ENCODE assay signal across 8 mouse cellular contexts in genomic region chr13:9763828-9764645, GRCm38 (mm10). TPM values are rescaled to one million over a fixed set of nuclear protein-coding genes. Genes with fewer than 3 reads are reported as not detected.
DNase-seq lines count a peak whose midpoint lies in the region; ATAC-seq and TF ChIP-seq lines count a peak whose summit lies in the region.

No protein-coding gene starts in this region.

- H3K27me3 ChIP-seq in forebrain, embryonic 14.5 days (replicated peaks; ENCODE audit: control insufficient read depth, insufficient read depth, low read length), result no peaks in the 10 kb centered on the region
- no peaks in the 10 kb centered on the region for H3K27me3 ChIP-seq in lung, postnatal 0 days (replicated peaks; ENCODE audit: insufficient read depth, low read length)

- peak overlapping the region; percentile 100 for H3K27ac ChIP-seq in forebrain, embryonic 14.5 days (ENCODE audit: low read depth, low read length)
- H3K27ac ChIP-seq in lung, postnatal 0 days (ENCODE audit: low read length), result peak overlapping the region; percentile 99

- intact Hi-C loops in heart, postnatal 25 days (cut with DNase I), result loop anchor here (2.0 to 10.0 kb wide), 5 partner anchors 25 to 769 kb away; partner anchors contain the start of genes Dip2c and Gtpbp4

- TF ChIP-seq CTCF in lung, postnatal 0 days (IDR thresholded peaks at IDR 0.05), result no peak; the same call in 1 of the 2 replicates

- peak; percentile 79 for ATAC-seq in forebrain, embryonic 14.5 days
- ATAC-seq in lung, postnatal 0 days, result peak; percentile 89

- H3K9me3 ChIP-seq in forebrain, embryonic 14.5 days (replicated peaks; ENCODE audit: control insufficient read depth, low read length), result no peaks in the 10 kb centered on the region
- H3K9me3 ChIP-seq in lung, postnatal 0 days (ENCODE audit: low read length), result no peaks in the 10 kb centered on the region

- peak overlapping the region; percentile 85 for H3K4me3 ChIP-seq in forebrain, embryonic 14.5 days (ENCODE audit: low read depth, low read length)
- peak overlapping the region; percentile 97 for H3K4me3 ChIP-seq in lung, postnatal 0 days (ENCODE audit: low read depth, low read length)

- peak overlapping the region; percentile 65 for H3K4me2 ChIP-seq in forebrain, embryonic 14.5 days (ENCODE audit: low read length)
- H3K4me2 ChIP-seq in lung, postnatal 0 days (replicated peaks; ENCODE audit: low read depth, low read length), result peak overlapping the region; percentile 76

- DNase-seq in ES-CJ7 (ENCODE audit: low read depth, low spot score), result peak; percentile 24
- peak; percentile 60 for DNase-seq in cerebellum, adult 11 months
- peak; percentile 81 for DNase-seq in forebrain, embryonic 14.5 days (ENCODE audit: low spot score)
- peak; percentile 61 for DNase-seq in heart, postnatal 25 days (ENCODE audit: low spot score)
- peak; percentile 30 to 44 for DNase-seq in layer of hippocampus, adult 8-10 months (ENCODE audit: low spot score in 2 of 2)
- peak; percentile 85 for DNase-seq in lung, postnatal 0 days (ENCODE audit: low spot score)
- DNase-seq in ovary, postnatal 14 days (ENCODE audit: low spot score), result peak; percentile 49
- DNase-seq in thymus, postnatal 14 days, result peak; percentile 87

- H3K4me1 ChIP-seq in forebrain, embryonic 14.5 days (ENCODE audit: control insufficient read depth, insufficient read depth, low read length), result peaks cover 23% of the 10 kb centered on the region
- H3K4me1 ChIP-seq in lung, postnatal 0 days (ENCODE audit: insufficient read depth, low read depth, low read length), result peaks cover 8% of the 10 kb centered on the region; the same call in 1 of the 2 replicates

- H3K36me3 ChIP-seq in forebrain, embryonic 14.5 days (ENCODE audit: control insufficient read depth, insufficient read depth, low read length), result no peaks in the 10 kb centered on the region
- no peaks in the 10 kb centered on the region for H3K36me3 ChIP-seq in lung, postnatal 0 days (ENCODE audit: insufficient read depth, low read length)

- peak overlapping the region; percentile 99 for H3K9ac ChIP-seq in forebrain, embryonic 14.5 days (ENCODE audit: low read length)
- peak overlapping the region; percentile 99 for H3K9ac ChIP-seq in lung, postnatal 0 days (replicated peaks; ENCODE audit: low read depth)

- no peak for TF ChIP-seq EP300 in lung, postnatal 0 days (IDR thresholded peaks at IDR 0.05)

- WGBS in forebrain, embryonic 14.5 days, result under 1% methylated on average over 66 of the region's 111 CpGs
- whole genome bisulfite sequencing in lung, postnatal 0 days, result under 1% methylated on average over 49 of the region's 111 CpGs

RNA-seq across cellular contexts. Expression of gene Zmynd11, which starts 1.1 kb away (rescaled TPM):
- polyA plus RNA-seq in forebrain, embryonic 14.5 days (2014; fragmentation: Nextera tagmentation; extraction: Ambion mirVana), result 148 and 179 TPM in 2 replicates
- 100 to 1,000 TPM; 122 to 135 TPM for total RNA-seq in heart, postnatal 25 days (2021)
- 100 to 1,000 TPM; 244 to 284 (median 283) TPM for total RNA-seq in layer of hippocampus, adult 8-10 months (2022)
- 78.1 and 86.8 TPM in 2 replicates for polyA plus RNA-seq in lung, postnatal 0 days (2015; fragmentation: Nextera tagmentation; extraction: Ambion mirVana)

Comparison
In these comparisons a context has a peak if more than half of its experiments do, and no peak if none do; other contexts are left out.
1. Peak in every context shown above with its lines: DNase-seq, ATAC-seq, H3K4me3 ChIP-seq and H3K27ac ChIP-seq.
2. DNase-seq: peak in every context shown above with its lines; median percentile 87 in thymus, postnatal 14 days; 85 in lung, postnatal 0 days; 81 in forebrain, embryonic 14.5 days; 61 in heart, postnatal 25 days; 60 in cerebellum, adult 11 months; 49 in ovary, postnatal 14 days; 37 in layer of hippocampus, adult 8-10 months; 24 in ES-CJ7.